Mouse (Mus musculus): ENCODE data around the gene Atp5b.

DNA sequence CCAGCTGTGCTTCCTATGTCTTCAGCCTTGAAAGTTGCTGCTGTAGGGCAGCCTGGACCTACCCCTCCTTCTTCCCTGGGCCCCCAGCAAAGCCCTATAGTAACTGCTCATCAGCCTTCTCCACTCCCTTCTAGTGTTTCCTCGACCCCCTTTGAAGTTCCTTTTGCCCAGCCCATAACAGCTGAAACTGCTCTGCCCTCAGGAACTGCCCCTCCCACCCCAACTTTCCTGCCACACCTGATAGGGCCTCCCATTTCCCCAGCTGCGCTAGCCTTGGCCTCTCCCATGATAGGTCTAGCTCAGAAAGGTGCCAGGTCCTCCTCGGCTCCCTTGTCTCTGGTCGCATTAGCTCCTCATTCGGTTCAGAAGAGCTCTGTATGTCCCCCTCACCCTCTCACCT is 43.9 kb upstream of the Atp5b start:
- TF ChIP-seq CTCF (IDR thresholded peaks at IDR 0.05; ENCODE audit: low read depth, low read length) (no peak), POLR2A (IDR thresholded peaks at IDR 0.05; ENCODE audit: borderline replicate concordance, low read depth, low read length) (no peak)

All from bone marrow macrophage, adult 2 months (primary cell).